Mouse (Mus musculus): Measurements from ENCODE around the gene Zdhhc16.
"Not testable (repeated sequence)": the region's sequence is repeated elsewhere in the genome, so short reads cannot be mapped to it uniquely, and the experiment has no call there.

Gene Zdhhc16

GRCm38 (mm10) chr19:41913774-41914591, 19.3 kb upstream of the Zdhhc16 start:
- no peak for DNase-seq (ENCODE audit: extremely low spot score)

DNA sequence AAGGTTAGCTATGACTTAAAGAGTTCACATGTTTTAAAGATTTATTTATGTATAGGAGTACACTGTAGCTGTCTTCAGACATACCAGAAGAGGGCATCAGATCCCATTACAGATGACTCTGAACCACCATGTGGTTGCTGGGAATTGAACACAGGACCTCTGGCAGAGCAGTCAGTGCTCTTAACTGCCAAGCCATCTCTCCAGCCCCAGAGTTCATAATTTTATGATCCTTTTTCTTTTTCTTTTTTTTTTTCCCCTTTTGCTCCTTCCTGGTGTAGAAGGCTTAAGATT, 18.7 kb upstream of the Zdhhc16 start:
- DNase-seq (ENCODE audit: extremely low spot score): not testable (repeated sequence)

DNA sequence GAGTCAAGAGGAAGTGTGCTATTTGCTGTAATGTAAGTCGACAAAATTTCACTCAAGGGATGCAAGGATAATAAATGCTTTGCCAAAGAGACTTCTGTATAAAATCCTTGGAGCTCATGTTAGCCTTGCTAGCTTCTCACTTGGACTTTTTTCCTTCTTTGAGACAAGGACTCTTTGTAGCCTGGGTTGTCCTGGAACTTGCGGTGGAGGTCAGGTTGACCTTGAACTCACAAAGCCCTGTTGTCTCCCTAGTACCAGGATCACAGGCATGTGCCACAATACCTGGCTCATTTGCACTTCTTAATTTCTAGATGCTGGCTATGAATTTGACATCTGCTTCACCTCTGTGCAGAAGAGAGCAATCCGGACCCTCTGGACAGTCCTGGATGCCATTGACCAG, 18.0 kb upstream of the Zdhhc16 start:
- no peak for DNase-seq (ENCODE audit: extremely low spot score)

- no peak for DNase-seq (ENCODE audit: extremely low spot score)
Measured at GRCm38 (mm10) chr19:41916853-41917252, 16.4 kb upstream of the Zdhhc16 start.

DNA sequence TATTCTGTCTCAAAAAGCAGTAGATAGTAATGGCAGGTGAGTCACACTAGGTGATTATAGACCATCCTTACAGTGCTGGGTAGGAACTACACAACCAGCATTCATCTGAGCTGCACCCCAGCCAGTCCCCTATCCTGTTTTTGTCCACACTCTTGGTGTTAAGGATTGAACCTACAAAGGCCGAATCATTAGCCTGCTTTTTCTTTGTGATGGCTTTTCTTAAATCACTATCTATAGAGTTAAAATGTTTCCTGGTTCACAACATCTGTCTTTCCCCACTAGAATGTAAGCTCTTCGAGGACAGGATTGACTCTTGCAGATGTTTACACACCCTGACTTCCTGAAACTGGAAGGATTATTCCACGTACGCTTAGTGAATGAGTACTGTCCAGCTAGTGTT, 13.8 kb upstream of the Zdhhc16 start:
- DNase-seq (ENCODE audit: extremely low spot score): no peak

DNA sequence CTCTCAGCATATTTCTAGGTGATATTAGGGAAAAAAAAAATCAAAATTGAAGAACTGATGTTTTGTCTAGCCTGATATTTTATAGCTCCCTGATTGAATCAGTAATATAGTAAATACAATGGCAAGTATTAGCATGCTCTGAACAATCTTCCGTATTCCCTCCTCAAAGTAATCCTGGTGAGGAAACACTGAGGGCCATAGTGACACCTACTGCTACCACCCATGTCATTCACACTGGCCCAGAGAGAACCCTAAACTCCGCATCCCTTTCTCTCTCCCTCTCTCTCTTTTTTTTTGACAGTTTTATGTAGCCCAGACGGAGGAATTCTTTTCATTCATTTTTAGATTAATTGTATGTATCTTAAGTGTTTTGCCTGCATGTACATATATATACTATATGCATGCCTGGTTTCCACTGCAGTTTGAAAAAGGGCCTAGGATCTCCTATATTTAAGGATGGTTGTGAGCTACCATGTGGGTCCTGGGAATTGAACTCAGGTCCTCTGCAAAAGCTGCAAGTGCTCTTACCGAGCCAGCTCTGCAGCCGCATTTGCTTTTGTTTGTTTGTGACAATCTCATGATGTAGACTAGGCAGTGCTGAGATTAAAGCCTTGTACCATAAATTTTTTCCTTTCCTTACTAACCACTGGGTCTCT, 12.7 kb upstream of the Zdhhc16 start:
- DNase-seq (ENCODE audit: extremely low spot score): no peak

DNA sequence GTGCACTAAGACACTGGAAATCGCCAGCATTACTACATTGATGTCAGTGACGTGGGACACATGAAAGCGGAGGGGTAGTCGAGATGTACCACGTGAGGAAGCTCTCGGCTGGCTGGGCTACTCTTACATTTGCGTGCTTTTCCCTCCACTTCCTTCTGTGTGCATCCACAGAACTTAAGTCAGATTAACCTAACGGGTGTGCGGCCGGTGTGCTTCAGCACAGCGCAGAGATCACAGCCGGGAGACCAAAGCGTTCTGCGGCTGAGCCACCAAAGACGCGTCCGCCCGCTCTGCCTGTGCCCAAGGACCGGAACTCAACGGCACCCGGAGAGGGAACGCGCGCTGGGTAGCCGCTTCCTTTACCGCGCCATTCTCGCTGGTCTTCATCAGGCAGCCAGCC, 594 bp upstream of the Zdhhc16 start:
- DNase-seq (ENCODE audit: extremely low spot score): no peak

GRCm38 (mm10) chr19:41934124-41934523, 844 bp downstream of the Zdhhc16 start:
- no peak for DNase-seq (ENCODE audit: extremely low spot score)

GRCm38 (mm10) chr19:41935921-41936320, 2.6 kb downstream of the Zdhhc16 start:
- no peak for DNase-seq (ENCODE audit: extremely low spot score)

DNA sequence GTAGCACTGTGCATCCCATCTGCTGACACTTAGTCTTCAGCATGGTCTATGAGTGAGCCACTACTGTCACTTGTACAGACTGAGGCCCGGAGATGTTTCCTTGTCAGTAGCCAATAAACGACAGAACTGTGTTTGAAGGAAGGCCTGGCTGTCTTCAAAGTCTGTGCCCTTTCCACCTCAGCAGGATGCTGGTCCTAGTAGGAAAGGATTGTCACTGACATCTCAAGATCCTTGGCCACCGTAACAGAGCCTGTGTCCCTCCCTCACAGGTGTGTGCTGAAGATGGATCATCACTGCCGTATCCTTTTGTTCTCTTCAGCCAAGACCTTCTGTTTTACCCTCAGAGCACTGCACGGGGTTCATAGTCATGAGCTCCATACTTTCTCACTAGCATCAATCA, 5.3 kb downstream of the Zdhhc16 start:
- no peak for DNase-seq (ENCODE audit: extremely low spot score)

- no peak for DNase-seq (ENCODE audit: extremely low spot score)
Measured at GRCm38 (mm10) chr19:41943841-41944240, 10.6 kb downstream of the Zdhhc16 start.

DNA sequence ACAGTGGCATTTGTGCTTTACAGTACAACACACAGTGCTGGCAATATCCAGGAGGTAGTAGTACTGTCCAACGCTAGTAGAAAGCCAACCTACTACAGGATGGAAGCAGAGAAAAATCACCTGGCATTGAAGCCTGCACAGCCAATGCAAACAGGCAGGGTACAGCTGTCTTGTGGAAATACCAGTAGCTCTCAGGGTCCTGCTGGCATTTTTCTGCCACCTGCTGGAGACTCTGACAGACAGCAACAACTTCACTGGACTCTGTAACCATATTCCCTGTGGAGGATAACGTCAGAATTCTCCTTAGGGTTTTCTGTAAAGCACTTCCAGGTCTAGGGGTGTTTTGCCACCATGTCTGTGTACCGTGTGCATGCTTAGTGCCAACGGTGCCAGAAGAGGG, 19.0 kb downstream of the Zdhhc16 start:
- no peak for DNase-seq (ENCODE audit: extremely low spot score)

- no peak for DNase-seq (ENCODE audit: extremely low spot score)
Measured at GRCm38 (mm10) chr19:41953574-41953973, 20.3 kb downstream of the Zdhhc16 start.

- no peak for DNase-seq (ENCODE audit: extremely low spot score)
Measured at GRCm38 (mm10) chr19:41969618-41970017, 36.3 kb downstream of the Zdhhc16 start.

DNA sequence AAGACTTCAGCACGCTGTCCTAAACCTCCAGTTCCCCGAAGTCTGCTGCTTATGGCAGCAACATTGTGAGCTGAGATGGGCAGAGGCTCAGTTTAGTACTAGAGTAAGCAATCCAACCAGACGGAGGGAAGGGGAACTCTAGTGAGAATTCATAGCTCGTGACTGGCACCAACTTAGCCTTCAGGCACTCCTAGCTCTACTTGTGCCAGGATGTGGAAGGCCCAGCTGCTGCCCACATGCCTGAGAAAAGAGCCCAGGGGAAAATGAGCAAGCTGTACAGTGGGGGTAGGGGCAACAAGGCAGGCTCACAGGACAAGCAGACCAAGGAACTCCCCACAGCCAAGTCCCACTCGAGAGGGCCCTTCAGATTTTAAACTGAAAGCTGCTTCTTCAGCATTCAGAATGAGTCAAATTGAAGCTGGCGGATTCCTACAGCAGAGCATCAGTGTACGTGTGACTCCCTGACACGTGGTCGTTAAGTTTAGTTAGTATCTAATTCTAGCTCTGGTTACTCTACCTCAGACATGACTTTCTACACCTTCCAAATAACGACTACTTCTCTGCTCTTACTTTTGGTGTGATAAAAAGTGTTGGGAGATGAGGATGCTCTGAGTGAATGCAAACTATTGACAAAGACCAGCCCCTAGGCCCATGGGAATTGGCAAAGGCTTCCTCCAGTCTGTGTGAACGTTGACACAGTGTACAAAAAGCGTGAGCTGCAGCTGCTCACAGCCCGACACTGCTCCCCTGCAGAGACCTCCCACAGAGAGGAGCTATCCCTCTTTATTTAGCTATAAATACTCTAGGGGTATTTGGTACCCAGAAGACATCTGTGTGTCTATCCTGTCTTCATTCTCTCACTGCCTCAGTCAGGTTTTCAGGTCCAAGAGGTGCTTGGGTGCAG, 40.9 kb downstream of the Zdhhc16 start:
- DNase-seq (ENCODE audit: extremely low spot score): no peak

DNA sequence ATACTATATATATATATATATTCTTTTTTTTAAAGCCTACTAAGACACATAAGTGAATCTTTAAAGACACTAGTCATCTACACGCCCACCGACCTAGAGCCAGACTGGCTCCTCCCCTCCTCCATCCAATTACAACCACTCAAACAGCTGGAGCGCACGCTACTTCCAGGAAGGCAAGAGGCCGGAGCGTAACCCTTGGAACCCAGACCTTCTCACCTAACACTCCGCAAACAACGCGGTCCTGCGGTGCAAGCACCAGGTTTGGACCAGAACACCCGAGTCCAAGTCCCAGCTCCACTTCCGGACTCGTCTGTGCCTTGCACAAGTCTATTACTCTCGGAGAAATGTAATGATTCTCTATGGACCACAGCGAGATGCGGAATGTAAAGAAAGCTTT, 47.1 kb downstream of the Zdhhc16 start:
- DNase-seq (ENCODE audit: extremely low spot score): no peak

DNA sequence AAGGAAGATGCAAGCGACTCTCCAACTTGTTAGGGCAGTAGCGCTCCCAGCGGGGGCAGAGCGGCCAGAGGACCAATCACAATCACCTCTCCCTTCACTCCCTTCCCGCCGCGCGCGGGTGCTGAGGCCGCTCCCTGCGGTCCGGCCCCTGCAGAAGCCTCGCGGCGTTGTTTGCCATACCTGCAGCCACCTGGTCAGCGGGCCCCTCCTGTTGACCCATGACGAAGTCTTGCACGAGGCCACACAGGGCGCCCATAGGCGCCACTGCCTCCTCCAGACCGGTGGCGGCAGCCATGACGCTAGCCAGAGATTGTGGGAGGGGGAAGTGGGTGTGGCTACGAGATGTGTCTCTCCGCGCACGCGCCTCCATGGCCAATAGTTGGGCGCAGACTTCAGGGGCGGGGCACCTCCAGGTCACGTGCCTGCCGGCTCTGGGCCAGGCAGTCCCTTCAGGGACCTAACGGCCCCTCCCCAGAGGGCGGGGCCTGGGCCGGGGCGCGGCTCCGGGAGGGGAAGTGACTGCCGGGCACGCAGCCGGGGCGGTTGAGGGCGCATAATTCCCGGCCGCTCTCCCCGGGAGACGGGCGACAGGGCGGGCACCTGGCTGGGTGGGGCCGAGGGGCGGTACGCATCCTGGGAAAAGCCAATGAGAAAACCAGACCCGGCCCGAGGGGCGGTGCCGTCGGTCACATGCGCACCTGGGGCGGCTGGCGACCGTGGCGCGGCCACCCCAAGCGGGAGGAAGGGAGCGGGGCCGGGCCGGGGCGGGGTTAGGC, 47.7 kb downstream of the Zdhhc16 start, which contains the start of gene Mms19:
Gene Mms19, minus strand, starts transcription at position 339 of the 776 bp plus-strand sequence.
- DNase-seq (ENCODE audit: extremely low spot score): peak; percentile 99

DNA sequence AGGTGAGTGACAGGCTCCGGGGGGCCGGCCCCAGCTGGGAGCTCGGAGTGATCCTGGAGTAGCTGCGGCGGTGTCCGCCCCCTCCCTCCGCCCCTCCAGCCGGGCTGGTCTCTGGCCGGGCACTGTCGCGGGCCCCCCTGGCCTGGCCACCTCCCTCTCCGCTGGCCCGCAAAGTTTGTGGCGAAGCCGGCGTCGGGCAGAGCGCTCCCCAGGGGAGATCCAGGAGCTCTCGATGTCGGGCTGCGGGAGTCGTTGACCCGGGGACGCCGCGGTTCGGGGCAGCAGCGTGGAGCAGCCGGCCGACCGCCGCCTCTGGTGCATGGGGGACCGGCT, 48.3 kb downstream of the Zdhhc16 start, which contains the start of gene Ubtd1:
Gene Ubtd1, plus strand, starts transcription at position 169 of the 333 bp plus-strand sequence.
- DNase-seq (ENCODE audit: extremely low spot score): no peak

DNA sequence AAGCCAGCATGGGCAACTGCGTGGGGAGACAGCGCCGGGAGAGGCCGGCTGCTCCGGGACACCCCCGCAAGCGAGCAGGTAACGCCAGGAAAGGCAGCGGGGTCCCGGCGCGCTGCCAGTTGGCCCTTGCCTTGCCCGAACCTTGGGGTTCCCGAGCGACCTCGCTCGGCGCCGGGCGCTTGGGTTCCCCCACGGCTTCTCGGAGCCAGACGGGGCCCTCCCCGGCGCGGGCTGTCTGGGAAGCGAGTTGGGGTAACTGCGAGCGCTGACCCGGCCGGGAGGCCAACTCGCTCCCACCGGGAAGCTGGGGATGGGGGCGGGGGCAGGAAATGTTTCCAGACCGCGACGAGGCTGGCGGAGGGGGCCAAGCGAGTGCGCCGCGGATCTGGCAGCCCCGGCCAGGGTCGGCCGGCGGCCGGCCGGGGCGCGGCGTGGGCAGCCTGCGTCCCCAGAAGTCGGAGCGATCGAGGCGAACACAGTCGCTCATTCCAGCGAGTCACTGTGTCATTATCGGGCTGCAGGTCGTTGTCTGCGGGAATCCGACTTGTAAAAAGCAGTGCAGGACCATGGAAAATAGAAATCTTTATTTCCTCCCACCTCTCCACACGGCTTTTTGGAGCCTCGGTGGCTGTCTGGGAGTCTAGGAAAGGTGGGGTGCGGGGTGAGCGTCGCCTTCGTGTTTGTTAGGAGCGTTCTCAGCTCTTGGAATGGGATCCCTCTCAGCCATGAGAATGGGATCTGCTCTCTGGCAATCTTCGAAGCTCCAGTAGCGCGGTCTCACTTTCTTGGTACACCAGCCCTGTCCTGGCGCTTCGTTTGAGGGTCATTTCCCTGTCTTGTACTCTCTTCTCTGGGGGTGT, 48.9 kb downstream of the Zdhhc16 start:
- DNase-seq (ENCODE audit: extremely low spot score): peak; percentile 52

- no peak for DNase-seq (ENCODE audit: extremely low spot score)
Measured at GRCm38 (mm10) chr19:41982791-41983150, 49.5 kb downstream of the Zdhhc16 start.

- DNase-seq (ENCODE audit: extremely low spot score): no peak
Measured at GRCm38 (mm10) chr19:41985994-41986393, 52.7 kb downstream of the Zdhhc16 start.
